Mouse (Mus musculus) ES-CJ7 (cell line): ENCODE data around the gene Kcnh2.

Source experiments
- DNase-seq: peaks from one replicate; pipeline ENCODE4 v3.0.0; 2011; ENCODE audit warnings: low read depth, low spot score

Kcnh2 gene

DNA sequence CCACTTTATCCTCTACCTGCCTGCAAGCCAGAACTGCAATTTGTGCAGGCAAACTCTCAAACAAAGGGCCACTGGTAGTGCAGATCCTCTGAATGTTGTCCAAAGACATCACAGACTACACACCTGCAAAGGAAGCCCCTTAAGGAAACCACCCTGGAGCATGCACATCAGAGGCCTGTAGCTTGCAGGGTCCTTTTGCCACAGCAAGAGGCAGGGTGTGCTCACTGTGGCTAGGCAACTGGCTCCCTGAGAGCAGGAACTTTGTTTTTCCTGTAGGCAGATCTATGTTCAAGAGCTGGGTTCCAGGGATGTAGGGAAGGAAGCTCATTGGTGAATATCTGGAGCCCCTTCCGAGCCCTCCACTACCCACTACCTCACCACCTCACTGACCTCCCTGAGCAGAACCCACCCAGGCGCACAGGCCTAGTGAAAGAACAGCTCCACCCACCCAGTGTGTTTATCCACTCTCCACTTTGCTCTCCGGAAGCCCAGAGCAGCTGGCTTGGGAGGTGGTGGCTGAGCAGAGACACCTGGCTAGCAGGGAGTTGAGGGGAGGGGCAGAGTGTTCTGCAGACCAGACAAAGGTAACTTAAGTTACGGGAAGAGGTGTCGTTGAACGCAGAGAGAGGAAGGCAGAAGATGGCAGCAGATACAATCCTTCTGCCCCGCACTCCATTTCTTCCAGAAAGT lies 4.1 kb downstream of the Kcnh2 start:
- DNase-seq: peak; percentile 42

DNA sequence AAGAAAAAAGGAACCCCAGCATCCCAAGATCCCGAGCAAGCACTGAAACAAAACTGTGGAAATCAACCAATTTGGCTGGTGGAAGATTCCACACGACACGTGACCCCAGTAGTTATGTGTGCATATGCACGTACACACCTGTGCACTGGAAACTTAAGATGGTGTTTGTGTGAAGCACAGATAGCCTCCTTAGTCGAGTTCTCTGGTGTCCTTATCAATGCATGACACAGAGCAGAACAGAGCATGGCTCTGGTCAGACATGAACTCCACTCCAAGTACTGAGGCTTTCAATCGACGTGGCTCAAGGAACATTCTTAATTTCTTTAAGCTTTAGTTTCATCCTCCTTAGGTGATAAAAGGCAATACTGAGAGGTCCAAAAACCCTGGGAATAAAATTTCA lies 5.1 kb downstream of the Kcnh2 start:
- no peak for DNase-seq

DNA sequence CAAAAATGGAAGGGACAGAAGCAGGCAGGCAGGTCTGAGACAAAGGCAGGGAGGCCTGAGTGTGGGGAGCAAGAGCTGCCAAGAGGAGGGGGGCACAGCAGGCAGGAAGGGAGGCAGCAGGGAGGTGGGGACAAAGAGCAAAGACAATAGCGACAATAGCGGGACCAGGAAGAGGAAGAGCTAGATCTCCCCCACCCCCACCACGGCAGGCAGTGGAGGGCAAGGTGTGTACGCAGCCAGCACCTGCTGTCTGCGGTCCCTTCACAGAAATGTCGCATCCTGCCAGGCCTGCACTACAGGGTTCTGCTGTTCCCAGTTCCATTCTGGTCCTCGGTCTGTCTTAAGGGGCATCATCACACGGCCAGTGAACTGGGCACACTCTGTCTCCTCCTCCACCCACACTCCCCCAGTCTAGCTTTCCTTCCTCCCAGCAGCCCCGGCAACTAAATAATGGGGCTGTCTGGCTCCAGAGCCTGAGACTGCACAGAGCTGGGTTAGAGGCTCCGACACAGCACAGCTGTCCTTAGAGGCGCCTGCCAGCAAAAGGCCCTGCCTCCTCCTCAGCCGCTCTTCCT lies 6.8 kb downstream of the Kcnh2 start:
- DNase-seq: no peak

DNA sequence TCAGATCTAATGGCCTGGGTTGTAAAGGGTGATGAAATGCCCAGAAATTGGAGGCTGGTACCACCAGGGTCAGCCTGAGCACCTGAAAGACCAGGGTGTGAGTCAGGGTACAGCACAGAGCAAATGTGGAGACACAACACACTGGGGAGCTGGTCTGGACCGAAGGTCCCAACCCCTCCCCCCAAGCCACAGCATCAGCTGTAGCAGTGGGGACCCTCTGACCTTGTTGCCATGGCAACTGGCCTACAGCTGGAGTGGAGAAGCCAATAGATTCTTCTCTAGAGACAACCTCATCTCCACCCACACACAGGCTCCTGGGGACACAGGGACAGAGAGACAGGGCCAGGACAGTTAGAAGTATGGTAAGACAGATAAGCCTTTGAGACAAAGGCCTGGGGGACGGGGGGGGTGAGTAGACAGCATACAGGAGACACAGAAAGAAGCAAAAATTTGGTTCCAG lies 7.4 kb downstream of the Kcnh2 start:
- DNase-seq: no peak

DNA sequence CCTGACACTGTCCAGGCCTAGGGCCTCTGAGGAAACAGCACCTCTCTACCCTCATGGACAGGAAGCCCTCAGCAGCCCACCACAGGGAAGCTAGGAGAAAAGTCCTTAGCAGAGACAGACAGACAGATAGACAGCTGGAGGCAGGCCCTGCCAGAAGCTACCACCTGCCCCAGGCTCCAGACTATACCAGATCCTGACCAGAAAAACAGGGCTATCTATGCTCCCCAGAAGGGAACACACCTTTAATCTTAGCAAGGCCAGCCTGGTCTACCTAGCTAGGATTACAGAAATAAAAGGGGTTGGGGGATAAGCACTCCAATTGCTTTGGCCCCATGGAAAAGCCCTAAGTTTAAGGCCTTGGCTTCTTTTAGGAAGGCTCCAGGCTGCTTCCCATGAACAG lies 8.0 kb downstream of the Kcnh2 start:
- no peak for DNase-seq

DNA sequence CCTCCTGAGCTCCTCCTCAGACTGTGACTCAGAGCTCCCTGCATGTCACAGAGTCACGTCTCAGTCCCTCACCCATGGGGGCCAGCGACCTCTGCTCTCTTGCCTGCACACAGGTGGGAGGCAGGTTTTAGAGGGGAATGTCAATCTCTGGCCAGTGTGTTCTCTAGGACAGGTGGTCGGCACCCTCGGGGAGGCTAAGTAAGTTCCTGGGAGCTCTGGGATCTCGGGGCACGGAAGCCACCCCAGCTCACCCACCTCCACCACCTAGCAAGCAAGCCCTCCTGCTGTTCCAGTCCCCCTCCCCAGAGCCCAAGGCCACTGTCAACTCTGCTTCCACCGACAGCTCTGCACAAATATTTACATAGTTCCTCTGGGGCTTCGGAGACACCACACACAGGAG lies 8.4 kb downstream of the Kcnh2 start:
- no peak for DNase-seq

DNA sequence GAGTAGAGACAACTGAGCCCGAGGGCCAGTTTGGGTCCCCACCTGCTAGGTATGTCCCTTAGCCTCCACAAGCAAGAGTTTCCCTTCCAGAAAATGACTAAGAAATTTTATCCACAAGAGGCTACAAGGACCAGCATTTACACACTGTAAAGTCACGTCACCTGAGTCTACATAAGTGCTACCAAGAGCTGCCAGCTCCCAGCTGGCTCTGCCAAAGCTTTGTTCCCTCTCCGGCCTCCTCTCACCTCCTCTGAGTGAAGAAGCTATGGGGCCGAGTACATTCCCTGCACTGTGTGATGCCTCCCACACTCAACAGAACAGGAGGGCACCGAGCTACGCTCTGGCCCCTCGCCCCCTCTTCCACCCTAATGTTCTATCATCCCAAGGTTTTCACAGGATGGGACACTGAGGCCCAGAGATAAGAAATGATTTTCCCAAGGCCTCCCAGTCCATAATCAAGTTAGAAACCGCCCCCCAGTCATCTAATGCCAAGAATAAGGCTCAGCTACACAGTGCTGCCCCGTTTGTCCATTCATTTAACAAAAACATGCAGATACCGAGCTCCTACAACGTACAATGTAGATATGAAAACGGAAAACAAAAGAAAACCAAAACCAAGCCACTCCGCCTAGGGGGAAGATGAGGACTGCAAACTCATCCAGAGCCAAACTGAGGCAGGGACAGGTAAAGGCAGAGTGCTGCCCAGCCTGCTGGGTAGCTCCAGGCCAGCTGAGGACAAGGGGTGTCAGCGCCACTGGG lies 9.0 kb downstream of the Kcnh2 start:
- no peak for DNase-seq

DNA sequence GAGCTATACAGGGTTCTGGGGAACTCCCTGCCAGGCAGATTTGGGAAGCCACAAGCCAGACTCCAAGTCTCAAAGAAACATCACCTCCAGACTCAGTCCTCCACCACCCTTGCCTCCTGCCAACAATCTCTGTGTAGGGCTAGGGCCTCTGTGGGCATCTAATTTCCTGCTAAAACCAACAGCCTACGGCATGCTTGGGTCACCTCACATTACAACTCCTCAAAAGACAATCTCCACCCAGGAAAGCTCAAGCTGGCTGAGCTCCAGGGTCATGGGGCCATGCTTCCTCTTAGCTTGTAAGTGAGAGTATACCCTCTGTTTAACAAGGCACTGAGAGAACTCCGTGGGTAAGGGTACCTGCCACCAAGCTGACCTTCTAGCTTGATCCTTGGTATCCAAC lies 13.6 kb downstream of the Kcnh2 start:
- DNase-seq: no peak

DNA sequence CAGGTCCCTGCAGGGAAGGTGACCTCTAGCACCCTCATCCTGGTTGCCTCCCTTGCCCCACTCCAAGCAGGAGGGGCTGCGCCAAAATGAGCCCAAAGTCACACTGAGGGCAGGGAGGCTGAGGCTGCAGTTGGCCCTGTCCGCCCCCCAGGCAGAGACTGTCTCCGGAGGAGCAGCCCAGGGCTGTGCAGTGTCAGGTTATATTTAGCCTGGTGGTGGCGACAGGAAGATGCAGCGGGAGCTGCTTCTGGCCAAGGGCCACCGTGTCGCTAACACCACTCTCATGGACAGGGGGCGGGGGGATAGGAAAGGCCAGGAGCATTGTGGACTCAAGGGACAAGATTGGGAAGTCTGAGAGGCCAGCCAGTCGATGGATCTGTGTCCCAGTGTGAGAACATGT lies 14.0 kb downstream of the Kcnh2 start:
- no peak for DNase-seq

DNA sequence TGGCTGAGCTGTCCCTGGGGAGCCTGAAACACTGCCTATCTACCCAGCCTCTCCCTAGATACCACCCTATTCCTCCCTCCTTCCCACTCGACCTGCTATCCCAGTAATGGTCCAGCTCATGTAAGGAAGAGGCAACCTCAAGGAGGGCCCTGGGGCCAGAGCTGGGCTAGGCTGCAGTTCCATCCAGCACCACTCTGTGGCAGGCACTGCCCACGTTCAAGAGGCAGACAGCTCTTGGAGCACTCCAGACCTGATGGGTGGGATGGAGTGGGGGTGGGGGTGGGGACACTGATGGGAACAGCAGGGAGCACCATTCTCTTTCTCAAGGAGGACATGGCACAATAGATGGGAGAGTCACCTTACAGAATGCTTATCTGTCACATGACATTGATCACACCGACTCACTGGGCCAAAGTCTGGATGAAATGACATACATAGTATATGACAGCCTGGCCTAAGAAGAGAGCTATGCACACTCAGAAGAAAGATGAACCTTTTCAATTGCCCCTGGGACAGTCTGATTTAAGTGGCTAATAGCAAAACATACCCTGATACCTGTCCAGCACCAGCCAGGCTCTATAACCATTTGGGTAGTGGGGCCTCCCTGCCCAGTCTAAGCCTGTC lies 15.4 kb downstream of the Kcnh2 start:
- peak; percentile 77 for DNase-seq

DNA sequence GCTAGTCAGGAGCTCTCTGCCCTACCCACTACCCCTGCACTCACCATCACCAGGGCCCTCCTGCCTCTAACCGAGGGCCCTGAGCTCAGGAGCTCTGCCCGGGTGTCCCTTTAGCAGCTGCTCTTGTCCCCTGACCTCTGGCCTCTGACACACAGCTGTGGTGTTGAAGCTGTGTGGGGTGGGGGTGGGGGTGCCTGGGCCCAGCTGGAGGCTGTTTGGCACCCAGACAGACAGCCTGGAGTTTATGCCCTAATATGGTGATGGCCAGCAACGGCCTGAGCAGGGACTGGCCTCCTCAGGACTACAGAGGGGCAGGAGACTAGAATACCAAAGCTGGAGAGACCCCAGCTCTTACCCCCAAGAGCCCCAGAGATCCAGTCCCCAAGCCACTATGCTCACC lies 16.7 kb downstream of the Kcnh2 start:
- DNase-seq: no peak

DNA sequence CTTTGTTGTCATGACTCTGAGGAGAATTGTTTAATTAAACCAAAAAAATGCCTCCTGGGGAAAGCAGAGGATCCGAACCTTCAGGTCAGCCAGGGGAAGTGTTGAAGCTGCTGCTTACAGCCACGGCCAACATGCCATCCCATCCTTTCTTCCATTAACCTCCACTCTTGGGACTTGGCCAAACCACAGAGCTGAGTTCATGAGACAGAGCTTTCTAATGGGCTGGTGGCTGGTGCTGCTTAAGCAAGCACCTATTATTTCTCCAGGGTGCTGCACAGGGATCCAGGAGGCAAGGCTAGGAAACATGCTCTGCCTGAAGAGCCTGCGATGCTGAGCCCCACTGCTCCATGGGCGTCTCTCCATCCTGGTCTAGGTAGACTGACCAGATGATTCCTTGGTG lies 19.0 kb downstream of the Kcnh2 start:
- no peak for DNase-seq

DNA sequence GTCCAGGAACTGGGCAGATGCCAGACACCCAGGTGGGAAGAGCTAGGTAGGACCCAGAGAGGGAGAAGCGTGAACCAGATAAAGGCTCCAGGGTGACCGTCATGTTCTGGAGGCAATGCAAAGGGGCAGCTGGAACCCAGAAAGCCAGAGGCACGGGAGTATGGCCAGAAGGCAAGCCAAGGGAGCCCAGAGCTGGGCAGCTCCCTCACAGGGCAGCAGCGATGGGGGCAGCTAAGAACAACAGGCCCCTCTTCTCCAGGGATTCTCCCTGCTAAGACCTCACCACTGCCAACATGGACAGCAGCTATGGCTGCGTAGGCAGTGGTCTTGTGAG lies 21.5 kb downstream of the Kcnh2 start:
- DNase-seq: no peak

DNA sequence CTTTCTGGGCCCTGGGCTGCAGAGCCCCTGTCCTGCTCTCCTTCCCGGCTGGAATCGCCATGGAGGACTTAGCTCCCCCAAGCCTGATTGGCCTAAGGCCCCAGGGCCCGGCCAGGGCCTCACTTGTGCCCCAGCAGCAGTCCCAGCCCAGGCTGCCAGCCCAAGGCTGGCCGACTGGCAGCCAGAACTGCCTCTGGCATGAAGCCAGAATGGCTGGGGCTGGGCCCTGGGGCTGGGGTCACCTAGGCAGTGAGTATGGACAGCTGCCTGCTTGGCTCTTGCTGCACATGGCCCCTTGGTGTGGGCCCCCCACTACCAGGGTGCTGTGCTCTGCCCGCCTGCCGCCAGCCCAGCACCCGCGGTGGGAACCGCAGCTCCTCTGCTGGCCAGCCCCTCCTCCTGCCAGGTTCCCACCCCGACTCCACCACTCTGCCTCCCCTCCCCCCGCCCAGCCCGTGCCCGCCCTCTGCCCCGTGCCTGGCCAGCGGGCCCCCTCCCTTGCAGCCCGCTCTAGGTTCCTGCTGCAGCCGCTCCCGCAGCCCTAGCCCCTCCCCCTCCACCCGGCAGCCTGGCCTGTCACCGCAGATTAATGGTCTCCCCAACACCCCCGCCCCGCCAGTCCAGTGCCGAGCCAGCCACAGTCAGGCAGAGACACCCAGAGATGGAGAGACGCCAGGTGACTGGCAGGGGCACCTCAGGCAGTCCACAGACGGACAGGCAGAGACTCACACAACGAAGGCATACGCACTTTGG lies 22.0 kb downstream of the Kcnh2 start:
- no peak for DNase-seq

DNA sequence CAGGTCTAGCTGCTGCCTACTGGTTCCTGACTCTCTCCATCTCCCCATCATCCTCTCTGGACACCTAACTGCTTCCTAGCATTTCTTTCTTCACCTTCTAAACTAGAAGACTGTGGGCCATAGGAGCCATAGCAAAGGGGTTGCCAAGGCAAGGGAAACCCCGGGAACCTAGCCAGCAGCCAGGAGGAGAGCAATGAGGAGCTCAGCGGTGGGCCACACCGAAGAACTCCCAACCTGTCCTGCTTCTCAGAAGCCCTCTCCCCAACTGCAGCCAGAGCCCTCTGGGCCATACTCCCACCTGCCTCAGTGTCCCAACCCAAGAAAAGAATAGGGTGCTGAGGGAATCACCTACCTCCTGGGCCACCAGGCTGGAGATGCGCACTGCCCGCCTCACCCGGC lies 22.6 kb downstream of the Kcnh2 start:
- no peak for DNase-seq

DNA sequence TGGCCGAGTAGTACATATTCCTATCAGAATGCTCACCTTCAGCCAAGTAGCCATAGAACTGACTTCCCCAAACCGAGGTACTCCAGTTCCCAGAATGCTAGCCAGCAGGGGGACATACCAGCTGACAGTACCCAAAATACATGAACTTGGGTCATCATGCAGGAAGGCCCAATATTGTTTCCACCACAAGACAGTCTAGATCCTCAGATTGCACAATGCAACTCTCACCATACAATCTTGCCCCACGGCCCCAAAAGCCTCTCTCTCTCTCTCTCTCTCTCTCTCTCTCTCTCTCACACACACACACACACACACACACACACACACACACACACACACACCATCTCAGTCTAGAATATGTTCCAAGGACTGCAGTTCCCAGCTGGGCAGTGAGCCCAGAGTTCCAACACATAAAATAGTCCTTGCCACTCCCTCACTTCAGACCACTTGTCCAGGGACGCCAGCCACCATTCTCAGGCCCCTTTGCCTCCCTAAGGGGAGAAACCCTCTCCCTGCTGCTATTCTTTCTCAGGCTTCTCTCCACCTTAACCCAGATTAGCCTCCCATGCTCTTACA lies 24.5 kb downstream of the Kcnh2 start:
- DNase-seq: no peak

DNA sequence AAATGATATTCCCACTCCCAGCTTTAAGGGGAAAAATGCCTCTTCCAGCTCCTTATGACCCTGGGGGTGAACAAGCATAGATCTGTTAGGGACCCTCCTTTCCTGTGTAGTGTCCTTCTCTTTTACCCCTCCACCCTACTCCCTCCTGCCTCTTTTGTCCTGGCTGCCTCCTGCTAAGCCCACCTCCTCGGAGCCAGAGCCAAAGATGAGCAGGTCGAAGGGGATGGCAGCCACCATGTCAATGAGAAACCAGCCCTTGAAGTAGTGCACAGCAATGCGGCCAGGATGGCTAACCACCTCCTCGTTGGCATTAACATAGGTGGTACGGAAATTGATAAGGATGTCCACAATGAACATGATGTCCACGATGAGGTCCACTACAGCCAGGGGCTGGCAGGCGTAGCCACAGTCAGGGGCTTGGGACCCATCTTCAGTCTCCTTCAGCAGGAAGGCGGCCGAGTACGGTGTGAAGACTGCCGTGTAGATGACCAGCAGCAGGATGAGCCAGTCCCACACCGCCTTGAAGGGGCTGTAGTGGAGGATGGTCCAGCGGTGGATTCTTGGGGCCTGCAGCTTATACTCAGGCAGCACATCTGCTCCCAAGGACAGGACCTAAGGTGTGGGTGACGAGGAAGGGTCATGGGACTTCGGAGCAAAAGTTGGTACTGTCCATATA lies 25.1 kb downstream of the Kcnh2 start:
- no peak for DNase-seq

DNA sequence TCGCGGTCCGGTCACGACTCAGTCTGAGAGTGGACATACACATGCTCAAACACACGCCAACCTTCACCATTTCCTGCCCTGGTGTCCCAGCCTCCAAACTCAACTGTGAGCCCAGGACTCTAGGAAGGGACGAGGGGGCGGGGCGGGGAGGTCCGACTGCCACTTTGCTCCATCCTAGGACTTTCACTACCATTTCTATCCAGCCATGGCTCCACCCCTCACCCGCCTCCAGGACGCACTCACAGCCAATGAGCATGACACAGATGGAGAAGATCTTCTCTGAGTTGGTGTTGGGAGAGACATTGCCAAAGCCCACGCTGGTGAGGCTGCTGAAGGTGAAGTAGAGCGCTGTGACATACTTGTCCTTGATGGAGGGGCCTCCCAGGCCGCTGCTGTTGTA lies 26.2 kb downstream of the Kcnh2 start:
- peak; percentile 81 for DNase-seq

DNA sequence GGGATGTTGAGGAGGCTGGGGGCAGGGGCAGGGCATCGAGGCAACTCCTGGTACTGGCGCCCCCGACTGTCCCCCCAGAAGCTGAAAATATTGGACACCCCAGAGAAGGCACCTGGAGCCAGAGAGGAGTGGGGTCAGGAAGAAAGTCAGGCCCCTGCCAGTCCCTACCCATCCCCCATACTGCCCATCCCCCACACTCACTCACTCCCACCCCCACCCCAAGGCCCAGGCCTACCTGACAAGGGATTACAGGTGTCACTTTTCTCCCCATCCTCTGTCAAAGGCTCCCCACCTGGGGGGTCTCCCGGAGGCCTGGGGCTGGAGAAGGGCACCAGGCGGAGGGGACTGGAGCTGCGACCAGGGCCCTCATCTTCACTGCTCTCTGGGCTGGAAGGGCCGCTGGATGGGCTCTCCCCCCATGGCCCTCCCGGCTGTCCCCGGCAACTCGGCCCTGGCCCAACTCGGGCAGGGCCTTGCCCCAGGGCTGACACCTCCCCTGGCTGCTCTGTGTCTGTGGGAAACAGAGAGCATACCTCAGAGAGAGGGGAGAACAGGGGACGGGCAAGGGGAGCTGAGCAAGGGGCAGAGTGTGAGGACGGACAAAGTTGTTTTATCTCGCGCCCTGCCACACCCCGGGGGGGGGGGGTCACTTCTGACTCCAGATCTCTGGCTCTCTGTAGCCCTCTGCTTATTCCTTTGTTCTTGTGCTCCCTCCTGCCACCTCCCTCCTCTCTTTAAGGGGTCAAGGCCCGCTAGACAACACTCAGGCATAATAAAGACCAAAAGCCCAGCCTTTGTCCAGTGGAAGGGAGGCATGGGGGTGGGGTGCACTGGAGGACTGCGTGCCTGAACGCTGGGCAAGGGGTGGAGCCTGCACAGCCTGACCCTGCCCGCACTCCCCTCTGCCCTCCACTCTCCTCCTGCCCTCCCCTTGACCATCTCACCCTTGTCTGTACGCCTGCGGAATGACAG lies 29.4 kb downstream of the Kcnh2 start:
- peak; percentile 50 for DNase-seq

DNA sequence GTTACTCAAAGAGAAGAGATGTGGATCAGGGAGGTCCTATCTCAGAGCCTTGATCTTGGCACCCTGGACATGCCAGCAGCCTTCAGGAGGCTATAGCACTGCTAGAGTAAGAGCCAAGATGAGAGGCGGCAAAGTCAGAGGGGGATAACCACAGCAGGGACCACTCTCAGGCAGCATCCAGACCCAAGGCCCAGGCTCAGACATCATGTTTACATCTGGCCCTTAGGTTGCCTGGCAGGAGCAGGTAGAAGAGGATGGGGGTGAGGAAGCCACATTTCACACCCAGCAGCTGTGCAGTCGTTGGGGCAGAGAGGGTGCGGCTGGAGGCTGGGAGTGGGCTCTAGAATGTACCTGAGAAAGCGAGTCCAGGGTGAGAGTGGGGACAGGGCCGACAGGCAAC lies 30.5 kb downstream of the Kcnh2 start:
- DNase-seq: no peak
